Mouse (Mus musculus): ENCODE data around the gene Mpzl2.

DNA sequence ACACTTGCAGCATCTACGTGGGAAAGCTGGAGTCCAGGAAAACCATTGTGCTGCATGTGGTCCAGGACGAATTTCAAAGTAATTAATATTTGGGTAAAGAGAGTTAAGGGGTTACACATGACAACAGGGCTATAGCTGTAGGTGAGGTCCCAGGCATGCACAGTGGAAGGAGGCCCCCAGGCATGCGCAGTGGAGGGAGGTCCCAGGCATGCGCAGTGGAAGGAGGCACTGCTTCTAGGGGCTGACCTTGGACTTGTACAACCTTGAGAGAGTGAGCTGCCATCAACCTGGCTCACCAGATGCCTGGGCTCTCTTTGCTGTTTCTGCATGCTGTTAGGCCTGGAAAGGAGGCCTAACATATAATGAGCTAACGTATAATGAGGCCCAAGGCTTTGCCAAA lies 58.3 kb downstream of the Mpzl2 start:
- TF ChIP-seq CTCF (IDR thresholded peaks at IDR 0.05; ENCODE audit: low read depth, low read length) (no peak), POLR2A (IDR thresholded peaks at IDR 0.05; ENCODE audit: borderline replicate concordance, low read depth, low read length) (no peak)

Data from bone marrow macrophage, adult 2 months (primary cell).